Mouse (Mus musculus) midbrain, embryonic 11.5 days (tissue): ENCODE measurements at regions not wholly inside any gene's neighbourhood (a gene's known extent, or its start where the extent isn't known, plus 50 kb on each side); places are given as distances from the start of the nearest gene placed in this dataset.
"Not testable (repeated sequence)": the region's sequence is repeated elsewhere in the genome, so short reads cannot be mapped to it uniquely, and the experiment has no call there.

ENCODE experiments used
- ATAC-seq: fragments of 200-750 bp; cut with Nextera tagmentation; 2 replicates; pipeline ENCODE4 v1.8.0; 2017; ENCODE audit warnings: moderate TSS enrichment, moderate library complexity; ENCODE audit not compliant: low FRiP score
- DNase-seq: peaks from one replicate; pipeline ENCODE4 v3.0.0; 2015; ENCODE audit warnings: low spot score; ENCODE audit errors: missing footprints
- H3K27ac ChIP-seq: fragments of 300-500 bp; sonication (generic); 2 replicates; pipeline ENCODE4 v1.5.1; 2014; ENCODE audit warnings: low read depth, low read length
- H3K27me3 ChIP-seq: fragments of 300-500 bp; sonication (generic); 2 replicates; pipeline ENCODE4 v1.6.1; 2014; ENCODE audit warnings: mild to moderate bottlenecking, low read length, moderate library complexity, mixed read lengths; ENCODE audit not compliant: control insufficient read depth, insufficient read depth
- H3K36me3 ChIP-seq: fragments of 300-500 bp; sonication (generic); 2 replicates; pipeline ENCODE4 v1.6.1; 2014; ENCODE audit warnings: mild to moderate bottlenecking, low read length, moderate library complexity, mixed read lengths; ENCODE audit not compliant: control insufficient read depth, insufficient read depth
- H3K4me1 ChIP-seq: fragments of 300-500 bp; sonication (generic); 2 replicates; pipeline ENCODE4 v1.6.1; 2014; ENCODE audit warnings: low read length; ENCODE audit not compliant: control insufficient read depth, insufficient read depth
- H3K4me2 ChIP-seq: fragments of 300-500 bp; sonication (generic); 2 replicates; pipeline ENCODE4 v1.6.1; 2014; ENCODE audit warnings: mild to moderate bottlenecking, moderate library complexity
- H3K4me3 ChIP-seq: fragments of 300-500 bp; sonication (generic); 2 replicates; pipeline ENCODE4 v1.5.1; 2014; ENCODE audit warnings: low read depth, low read length
- H3K9ac ChIP-seq: fragments of 300-500 bp; sonication (generic); 2 replicates; pipeline ENCODE4 v1.6.1; 2014; ENCODE audit warnings: low read length
- H3K9me3 ChIP-seq: fragments of 300-500 bp; sonication (generic); 2 replicates; pipeline ENCODE4 v1.6.1; 2016; ENCODE audit warnings: low read length; ENCODE audit not compliant: control insufficient read depth
- WGBS: fragments of 180-500 bp; shearing (Covaris S2); extraction: QIAGEN DNeasy Blood & Tissue Kit; methylation state at CpG from one replicate; pipeline ENCODE4 v1.1.7; 2014; 5-methylcytosine and 5-hydroxymethylcytosine counted together

DNA sequence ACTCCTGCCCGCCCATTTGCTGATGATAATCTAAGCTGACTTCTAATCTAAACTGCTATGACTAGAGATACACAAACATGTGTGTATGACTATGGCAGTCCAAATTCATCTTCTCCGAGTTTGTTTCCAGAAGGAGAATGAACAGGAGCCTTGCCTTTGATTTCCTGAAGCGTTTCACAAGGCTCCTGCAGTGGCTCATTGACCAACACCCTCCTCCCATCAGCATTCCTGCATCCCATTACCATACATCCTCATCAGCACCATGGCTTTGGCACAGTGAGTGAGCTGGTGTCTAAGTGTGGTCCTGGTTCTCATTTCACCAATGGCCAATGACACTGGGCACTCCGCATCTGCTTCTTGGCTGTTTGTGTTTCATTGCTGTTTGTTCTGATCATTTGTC lies 548.6 kb upstream of the Olfr1507 start:
- 64% methylated on average over 4 of the region's 4 CpGs for WGBS
- not testable (repeated sequence) for H3K27ac ChIP-seq, H3K4me2 ChIP-seq, DNase-seq, H3K9me3 ChIP-seq, H3K36me3 ChIP-seq, ATAC-seq, H3K9ac ChIP-seq, H3K4me3 ChIP-seq, H3K4me1 ChIP-seq, H3K27me3 ChIP-seq

DNA sequence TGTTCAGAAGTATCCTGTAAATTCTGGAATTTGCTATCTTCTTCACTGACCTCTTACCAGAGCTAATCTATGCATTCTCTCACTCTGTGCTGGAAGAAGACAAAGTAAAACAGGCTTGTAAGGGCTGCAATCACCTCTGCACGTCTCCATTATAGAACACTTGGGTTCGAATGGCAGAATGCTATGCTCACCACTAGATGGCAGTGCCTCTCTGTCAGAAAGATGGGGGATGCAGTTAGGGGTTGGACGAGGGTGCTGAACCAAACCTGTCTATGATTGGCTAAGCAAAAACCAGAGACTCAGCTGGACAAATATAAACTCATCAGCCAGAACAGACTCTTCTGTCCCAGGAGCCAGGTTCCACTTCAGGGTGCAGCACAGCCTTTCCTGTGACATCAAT lies 546.5 kb upstream of the Olfr1507 start:
- 19% methylated on average over 3 of the region's 3 CpGs for whole genome bisulfite sequencing
- not testable (repeated sequence) for H3K27me3 ChIP-seq, H3K36me3 ChIP-seq, H3K27ac ChIP-seq, H3K9me3 ChIP-seq, H3K9ac ChIP-seq, H3K4me2 ChIP-seq, DNase-seq, H3K4me3 ChIP-seq, H3K4me1 ChIP-seq
- peak; percentile 61; the same call in 1 of the 2 replicates for ATAC-seq

- DNase-seq, H3K27me3 ChIP-seq: not testable (repeated sequence)
- 85% methylated on average over 4 of the region's 4 CpGs for WGBS
Observed at GRCm38 (mm10) chr14:53039475-53039874, 543.9 kb upstream of the Olfr1507 start.

GRCm38 (mm10) chr14:53034940-53035339 lies 539.4 kb upstream of the Olfr1507 start:
- WGBS = no CpG with 5 or more reads among the region's 4 CpGs
- H3K4me2 ChIP-seq, H3K9me3 ChIP-seq, H3K4me1 ChIP-seq, H3K4me3 ChIP-seq, H3K36me3 ChIP-seq, ATAC-seq, DNase-seq, H3K27ac ChIP-seq, H3K27me3 ChIP-seq, H3K9ac ChIP-seq: not testable (repeated sequence)

More at GRCm38 (mm10) chr14:53039475-53039874, 543.9 kb upstream of the Olfr1507 start:
- not testable (repeated sequence) for H3K4me3 ChIP-seq, H3K9ac ChIP-seq, H3K36me3 ChIP-seq, H3K4me1 ChIP-seq, H3K4me2 ChIP-seq, H3K27ac ChIP-seq, H3K9me3 ChIP-seq, ATAC-seq

DNA sequence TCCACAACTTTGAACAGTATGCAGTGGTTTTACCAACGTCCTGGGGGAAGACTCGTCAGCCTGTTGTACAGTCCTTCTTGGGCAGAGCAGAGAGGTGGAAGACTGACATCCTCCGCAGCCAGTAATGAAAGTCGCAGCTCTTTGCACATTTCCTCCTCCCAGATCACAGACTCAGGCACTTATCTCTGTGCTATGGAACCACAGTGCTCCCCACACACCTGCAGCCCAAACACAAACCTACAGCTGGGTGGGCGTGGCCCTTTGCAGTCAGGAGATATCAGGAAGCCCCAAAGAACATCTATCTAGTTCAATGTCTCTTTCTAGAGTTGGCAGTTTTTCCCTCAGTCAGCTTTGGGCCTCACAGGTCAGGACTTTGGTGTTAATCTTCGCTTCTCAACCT lies 537.7 kb upstream of the Olfr1507 start:
- H3K36me3 ChIP-seq, H3K27me3 ChIP-seq, H3K4me3 ChIP-seq, ATAC-seq, DNase-seq, H3K9ac ChIP-seq, H3K9me3 ChIP-seq, H3K4me2 ChIP-seq, H3K4me1 ChIP-seq, H3K27ac ChIP-seq: not testable (repeated sequence)
- WGBS = no CpG with 5 or more reads among the region's 6 CpGs

GRCm38 (mm10) chr14:53032498-53032897 lies 536.9 kb upstream of the Olfr1507 start:
- H3K4me3 ChIP-seq, H3K36me3 ChIP-seq, H3K4me1 ChIP-seq, H3K4me2 ChIP-seq, H3K9me3 ChIP-seq, H3K27ac ChIP-seq, H3K27me3 ChIP-seq, ATAC-seq, DNase-seq, H3K9ac ChIP-seq: not testable (repeated sequence)
- WGBS = no CpG with 5 or more reads among the region's 1 CpGs

DNA sequence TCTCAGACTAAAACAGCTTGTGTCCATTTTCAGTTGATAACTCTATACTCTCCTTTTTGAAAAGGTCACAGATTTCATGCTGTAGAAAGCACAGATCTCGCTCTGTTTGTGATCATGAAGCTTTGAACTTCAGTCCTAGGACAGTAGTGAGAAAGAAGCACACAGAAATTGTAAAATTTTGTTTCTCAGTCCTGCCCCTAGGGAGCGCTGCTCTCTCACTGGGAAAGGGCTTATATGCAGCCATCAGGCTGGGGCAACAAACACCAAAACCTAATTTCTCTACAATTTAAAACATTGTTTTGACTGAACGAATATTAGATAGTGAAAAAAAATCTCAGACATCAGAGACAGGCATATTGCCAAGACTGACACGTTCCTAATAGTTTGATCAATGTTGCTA lies 534.7 kb upstream of the Olfr1507 start:
- not testable (repeated sequence) for H3K9ac ChIP-seq, H3K27ac ChIP-seq, H3K9me3 ChIP-seq, H3K36me3 ChIP-seq, DNase-seq, H3K4me2 ChIP-seq, H3K4me1 ChIP-seq, ATAC-seq, H3K27me3 ChIP-seq, H3K4me3 ChIP-seq
- WGBS = no CpG with 5 or more reads among the region's 4 CpGs

DNA sequence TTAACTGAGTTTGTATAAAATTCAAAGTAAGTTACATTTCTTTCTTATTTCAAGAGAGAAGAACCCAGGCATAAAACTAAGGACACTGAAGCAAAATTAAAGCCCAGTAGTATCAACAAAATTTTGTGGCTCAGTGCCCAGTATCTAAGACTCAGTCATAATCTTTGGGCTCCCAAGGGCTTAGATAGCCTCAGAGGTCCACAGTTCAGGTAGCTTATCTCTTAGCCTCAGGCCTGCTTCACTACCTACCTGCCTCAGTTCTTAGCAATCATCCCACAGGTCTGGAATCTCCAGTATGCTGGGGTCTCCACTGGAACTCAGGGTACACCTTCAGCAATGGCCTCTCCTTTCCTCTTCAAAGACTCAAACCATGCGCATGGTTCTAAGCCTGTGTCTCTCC lies 531.4 kb upstream of the Olfr1507 start:
- H3K36me3 ChIP-seq, H3K27me3 ChIP-seq, H3K9ac ChIP-seq, H3K27ac ChIP-seq, H3K4me1 ChIP-seq, ATAC-seq, H3K4me3 ChIP-seq, H3K9me3 ChIP-seq, DNase-seq, H3K4me2 ChIP-seq: not testable (repeated sequence)
- no CpG with 5 or more reads among the region's 1 CpGs for WGBS

- not testable (repeated sequence) for H3K36me3 ChIP-seq, H3K4me1 ChIP-seq, H3K27me3 ChIP-seq, H3K9ac ChIP-seq, DNase-seq, H3K27ac ChIP-seq, H3K4me3 ChIP-seq, H3K4me2 ChIP-seq, H3K9me3 ChIP-seq, ATAC-seq
- no CpG with 5 or more reads among the region's 6 CpGs for WGBS
Observed at GRCm38 (mm10) chr14:53020152-53020551, 524.6 kb upstream of the Olfr1507 start.

GRCm38 (mm10) chr14:53007741-53008140 lies 512.2 kb upstream of the Olfr1507 start:
- H3K4me2 ChIP-seq, H3K4me3 ChIP-seq, H3K27ac ChIP-seq, H3K9ac ChIP-seq, H3K9me3 ChIP-seq, H3K36me3 ChIP-seq, ATAC-seq, H3K27me3 ChIP-seq, H3K4me1 ChIP-seq, DNase-seq: not testable (repeated sequence)
- WGBS = no CpG with 5 or more reads among the region's 5 CpGs
